Mouse (Mus musculus): ENCODE measurements at regions not wholly inside any gene's neighbourhood (a gene's known extent, or its start where the extent isn't known, plus 50 kb on each side); places are given as distances from the start of the nearest gene placed in this dataset.

- TF ChIP-seq CTCF (IDR thresholded peaks at IDR 0.05; ENCODE audit: insufficient read depth, low read length) (no peak), POLR2A (IDR thresholded peaks at IDR 0.05; ENCODE audit: borderline replicate concordance, extremely low read depth, low read depth, low read length) (no peak)
These were observed 312.1 kb downstream of the Tex13c3 start for GRCm38 (mm10) chrX:19168983-19169382.
